Mouse (Mus musculus) embryonic facial prominence, embryonic 12.5 days (tissue): ENCODE measurements around the gene Gm5346. TPM values are rescaled to one million over a fixed set of nuclear protein-coding genes. Genes with fewer than 3 reads are reported as not detected.
"Not testable (repeated sequence)": the region's sequence is repeated elsewhere in the genome, so short reads cannot be mapped to it uniquely, and the experiment has no call there.

Experiments used
- ATAC-seq: fragments of 200-750 bp; cut with Nextera tagmentation; 2 replicates; pipeline ENCODE4 v1.8.0; 2017; ENCODE audit not compliant: insufficient number of reproducible peaks, insufficient read depth, low FRiP score, low TSS enrichment
- H3K27ac ChIP-seq: fragments of 300-500 bp; sonication (generic); 2 replicates; pipeline ENCODE4 v1.5.1; 2016; ENCODE audit warnings: mild to moderate bottlenecking
- H3K27me3 ChIP-seq: fragments of 300-500 bp; sonication (generic); 2 replicates; pipeline ENCODE4 v1.6.1; 2016; ENCODE audit warnings: mild to moderate bottlenecking, moderate library complexity
- H3K36me3 ChIP-seq: fragments of 300-500 bp; sonication (generic); 2 replicates; pipeline ENCODE4 v1.6.1; 2016; ENCODE audit warnings: mild to moderate bottlenecking
- H3K4me1 ChIP-seq: fragments of 300-500 bp; sonication (generic); 2 replicates; pipeline ENCODE4 v1.6.1; 2016
- H3K4me2 ChIP-seq: fragments of 300-500 bp; sonication (generic); replicated peaks from 2 replicates; pipeline ENCODE4 v1.6.1; 2016; ENCODE audit warnings: mild to moderate bottlenecking, moderate library complexity
- H3K4me3 ChIP-seq: fragments of 300-500 bp; sonication (generic); 2 replicates; pipeline ENCODE4 v1.5.1; 2016; ENCODE audit warnings: mild to moderate bottlenecking
- H3K9ac ChIP-seq: fragments of 300-500 bp; sonication (generic); 2 replicates; pipeline ENCODE4 v1.6.1; 2016; ENCODE audit warnings: mild to moderate bottlenecking, moderate library complexity
- H3K9me3 ChIP-seq: fragments of 300-500 bp; sonication (generic); 2 replicates; pipeline ENCODE4 v1.6.1; 2016; ENCODE audit warnings: mild to moderate bottlenecking, moderate library complexity
- WGBS: fragments of 180-500 bp; shearing (Covaris S2); methylation state at CpG from one replicate; pipeline ENCODE4 v1.1.7; 2016; 5-methylcytosine and 5-hydroxymethylcytosine counted together
- polyA plus RNA-seq: library from polyadenylated mRNA; unstranded; fragments of >200 nt; fragmentation: Nextera tagmentation; extraction: Ambion mirVana; gene quantifications from 2 replicates; pipeline ENCODE4 v1.2.1, GENCODE M21; 2016

Gene Gm5346
- polyA plus RNA-seq: not detected in 2 replicates

DNA sequence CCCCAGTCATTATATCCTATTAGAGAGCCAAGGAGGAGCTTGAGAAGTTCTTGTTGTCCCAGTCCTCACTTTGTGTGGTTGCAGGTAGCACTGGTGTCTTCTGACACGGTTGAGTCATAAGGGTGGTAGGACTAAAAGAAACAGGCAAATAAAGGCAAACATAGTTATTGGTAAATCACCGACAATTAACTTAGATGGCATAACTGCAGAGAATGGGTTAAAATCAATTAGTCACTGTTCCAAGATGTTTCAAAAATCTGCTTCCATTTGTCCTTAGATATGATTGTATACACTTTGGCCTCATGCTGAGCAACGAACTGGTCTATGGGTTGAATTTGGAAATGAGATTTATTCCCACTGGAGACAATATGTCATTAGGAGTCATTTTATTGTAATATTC is at the start of gene Gm5346:
Gm5346 (minus strand) TSS at position 101 of the 400 bp plus-strand sequence.
- 88% methylated on average over 3 of the region's 3 CpGs for WGBS
- Histone ChIP-seq H3K4me2 (no peak within 1 kb of the TSS), H3K9me3 (no peaks in the 10 kb centered on the region), H3K4me3 (no peak within 1 kb of the TSS), H3K27ac (no peak within 1 kb of the TSS), H3K4me1 (no peaks in the 10 kb centered on the region), H3K27me3 (no peaks in the 10 kb centered on the region), H3K9ac (no peak within 1 kb of the TSS), H3K36me3 (no peaks in the 10 kb centered on the region)
- ATAC-seq: no peak

DNA sequence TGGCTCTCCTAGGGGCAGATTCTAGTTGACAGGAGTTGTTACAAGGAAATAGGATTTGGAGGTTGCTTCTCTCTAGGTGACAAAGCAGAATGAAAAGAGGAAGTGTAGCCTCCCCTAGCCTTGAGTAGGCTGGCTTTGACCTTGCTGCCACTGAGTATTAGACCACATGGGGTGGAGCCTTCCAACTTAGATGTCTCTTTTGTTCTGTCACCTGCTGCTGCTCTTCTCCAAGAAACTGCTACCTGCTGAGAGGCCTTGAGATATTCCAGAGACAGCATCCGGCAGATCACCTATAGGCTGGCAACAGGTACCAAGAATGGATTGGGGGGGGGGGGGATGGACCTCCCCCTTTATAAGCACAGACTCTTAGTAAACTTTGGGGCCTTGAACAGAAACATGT is 11.0 kb downstream of the Gm5346 start:
- no peaks in the 10 kb centered on the region for H3K36me3 ChIP-seq
- H3K9me3 ChIP-seq: no peaks in the 10 kb centered on the region
- WGBS: 92% methylated on average over 1 of the region's 1 CpGs
- H3K4me2 ChIP-seq: no peak overlapping the region
- ATAC-seq: no peak
- H3K9ac ChIP-seq: no peak overlapping the region
- H3K4me1 ChIP-seq: no peaks in the 10 kb centered on the region
- H3K27ac ChIP-seq: no peak overlapping the region
- no peaks in the 10 kb centered on the region for H3K27me3 ChIP-seq
- H3K4me3 ChIP-seq: no peak overlapping the region

DNA sequence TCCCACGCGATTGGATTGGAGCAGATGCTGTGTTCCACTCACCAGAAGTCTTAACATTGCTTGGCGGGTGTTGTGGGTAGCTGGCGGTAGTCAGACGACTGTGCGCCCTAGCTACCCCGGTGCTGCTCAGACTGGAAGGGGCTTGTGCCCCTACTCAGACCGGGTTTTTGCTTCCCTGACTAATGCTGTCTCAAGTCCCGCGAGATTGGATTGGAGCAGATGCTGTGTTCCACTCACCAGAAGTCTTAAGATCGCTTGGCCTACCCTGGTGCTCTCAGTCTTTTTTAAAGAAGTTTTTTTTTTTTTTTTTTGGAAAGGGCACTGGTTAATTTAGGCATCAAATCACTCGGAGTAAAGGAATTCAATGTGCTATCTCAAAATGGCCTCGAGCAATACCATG is 23.4 kb downstream of the Gm5346 start:
- H3K4me2 ChIP-seq, H3K27ac ChIP-seq, H3K27me3 ChIP-seq, H3K36me3 ChIP-seq, H3K9me3 ChIP-seq, ATAC-seq, H3K4me1 ChIP-seq, H3K9ac ChIP-seq, H3K4me3 ChIP-seq: not testable (repeated sequence)
- WGBS: 83% methylated on average over 13 of the region's 13 CpGs

DNA sequence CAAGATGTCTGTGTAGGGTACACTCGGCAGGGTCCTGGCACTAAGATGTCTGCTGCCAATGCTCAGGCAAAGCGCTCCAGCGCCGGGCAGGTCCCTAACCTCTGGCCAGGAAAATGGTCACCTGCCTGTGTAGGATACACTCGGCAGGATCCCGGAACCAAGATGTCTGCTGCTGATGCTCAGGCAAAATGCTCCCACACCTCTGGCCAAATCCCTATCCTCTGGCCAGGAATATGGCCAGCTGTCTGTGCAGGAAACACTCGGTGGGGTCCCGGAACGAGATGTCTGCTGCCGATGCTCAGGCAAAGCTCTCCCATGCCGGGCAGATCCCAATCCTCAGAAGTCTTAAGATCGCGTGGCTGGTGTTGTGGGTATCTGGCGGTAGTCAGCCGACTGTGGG is 23.9 kb downstream of the Gm5346 start:
- H3K4me3 ChIP-seq, ATAC-seq, H3K4me1 ChIP-seq, H3K27me3 ChIP-seq, H3K4me2 ChIP-seq, H3K9ac ChIP-seq, H3K36me3 ChIP-seq, H3K9me3 ChIP-seq, H3K27ac ChIP-seq: not testable (repeated sequence)
- 94% methylated on average over 15 of the region's 15 CpGs for WGBS

DNA sequence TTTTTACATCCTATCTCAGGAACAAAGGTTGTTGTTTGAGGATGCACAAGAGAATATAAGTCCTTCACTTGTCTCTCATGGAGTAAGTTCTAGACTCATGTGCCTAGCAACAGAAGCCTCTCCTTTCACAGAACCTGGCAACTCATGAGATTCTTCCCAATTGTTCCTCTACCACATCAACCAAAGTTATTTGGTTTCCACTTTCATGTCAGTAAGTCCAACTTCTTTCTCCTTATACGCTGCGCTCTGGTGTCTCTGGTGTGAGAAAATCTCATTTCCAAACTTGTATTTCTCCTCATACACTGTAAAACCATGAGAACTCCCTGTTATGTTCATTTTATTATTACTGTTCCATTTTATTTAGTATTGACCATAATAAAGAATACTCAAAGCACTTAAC is 50.5 kb downstream of the Gm5346 start, which contains the start of gene Adam26a:
Adam26a (minus strand) TSS at position 101 of the 400 bp plus-strand sequence.
- not testable (repeated sequence) for H3K27me3 ChIP-seq, H3K4me1 ChIP-seq, H3K4me3 ChIP-seq, H3K9ac ChIP-seq, H3K4me2 ChIP-seq, ATAC-seq, H3K9me3 ChIP-seq, H3K36me3 ChIP-seq, H3K27ac ChIP-seq
- WGBS: 93% methylated on average over 2 of the region's 2 CpGs

Other genes starting within 250 kb of the Gm5346 start
- gene Adam26b, start 99.2 kb downstream of the Gm5346 start, polyA plus RNA-seq: not detected in 2 replicates
- gene Adam26a, start 50.6 kb downstream of the Gm5346 start, polyA plus RNA-seq: not detected in 2 replicates
- gene Adam34, start 82.8 kb upstream of the Gm5346 start, polyA plus RNA-seq: not detected in 2 replicates